Mouse (Mus musculus) hindbrain, embryonic 10.5 days (tissue): ENCODE measurements at regions not wholly inside any gene's neighbourhood (a gene's known extent, or its start where the extent isn't known, plus 50 kb on each side); places are given as distances from the start of the nearest gene placed in this dataset.

Experiments used
- DNase-seq: peaks from one replicate; pipeline ENCODE4 v3.0.0-alpha.2; 2017; ENCODE audit warnings: low spot score
- H3K27ac ChIP-seq: fragments of 300-500 bp; sonication (generic); 2 replicates; pipeline ENCODE4 v1.5.1; 2016; ENCODE audit warnings: mild to moderate bottlenecking, moderate library complexity
- H3K27me3 ChIP-seq: fragments of 300-500 bp; sonication (generic); 2 replicates; pipeline ENCODE4 v1.6.1; 2016; ENCODE audit warnings: mild to moderate bottlenecking; ENCODE audit not compliant: poor library complexity, insufficient read depth, severe bottlenecking
- H3K36me3 ChIP-seq: fragments of 300-500 bp; sonication (generic); 2 replicates; pipeline ENCODE4 v1.6.1; 2016; ENCODE audit warnings: mild to moderate bottlenecking, moderate library complexity
- H3K4me1 ChIP-seq: fragments of 300-500 bp; sonication (generic); replicated peaks from 2 replicates; pipeline ENCODE4 v1.6.1; 2016; ENCODE audit warnings: mild to moderate bottlenecking
- H3K4me3 ChIP-seq: fragments of 300-500 bp; sonication (generic); 2 replicates; pipeline ENCODE4 v1.5.1; 2016; ENCODE audit warnings: mild to moderate bottlenecking, moderate library complexity
- H3K9me3 ChIP-seq: fragments of 300-500 bp; sonication (generic); 2 replicates; pipeline ENCODE4 v1.6.1; 2016; ENCODE audit warnings: mild to moderate bottlenecking, moderate library complexity
- WGBS: fragments of 180-500 bp; shearing (Covaris S2); methylation state at CpG from one replicate; pipeline ENCODE4 v1.1.7; 2016; 5-methylcytosine and 5-hydroxymethylcytosine counted together

GRCm38 (mm10) chr12:54502775-54503174 lies 153.6 kb downstream of the Sptssa start:
- Histone ChIP-seq H3K4me3 (no peak overlapping the region), H3K27me3 (no peaks in the 10 kb centered on the region), H3K4me1 (no peaks in the 10 kb centered on the region), H3K36me3 (no peaks in the 10 kb centered on the region), H3K27ac (no peak overlapping the region), H3K9me3 (no peaks in the 10 kb centered on the region)
- no peak for DNase-seq
- 93% methylated on average over 7 of the region's 7 CpGs for WGBS

DNA sequence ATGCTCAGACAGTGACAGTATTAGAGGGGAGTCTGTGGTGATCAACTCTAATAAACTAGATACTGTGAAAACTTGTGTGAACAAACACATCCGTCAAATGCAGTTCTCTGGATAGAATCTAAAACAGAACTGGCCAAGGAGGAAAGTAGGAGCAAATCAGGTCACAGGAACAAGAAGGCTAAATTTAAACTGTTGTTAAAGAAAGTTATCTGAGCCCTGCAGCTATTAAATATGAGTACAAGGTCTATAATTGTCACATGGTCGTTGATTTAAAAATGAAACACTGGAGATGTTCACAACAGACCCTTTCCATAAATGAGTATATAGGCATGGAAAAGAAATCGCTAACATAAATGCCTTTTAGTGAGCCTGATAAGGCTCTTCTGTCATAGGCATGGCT lies 156.4 kb downstream of the Sptssa start:
- H3K27ac ChIP-seq: no peak overlapping the region
- no peak overlapping the region for H3K4me3 ChIP-seq
- no peaks in the 10 kb centered on the region for H3K9me3 ChIP-seq
- H3K4me1 ChIP-seq: no peaks in the 10 kb centered on the region
- 78% methylated on average over 3 of the region's 3 CpGs for WGBS
- H3K27me3 ChIP-seq: no peaks in the 10 kb centered on the region
- no peaks in the 10 kb centered on the region for H3K36me3 ChIP-seq
- DNase-seq: no peak

GRCm38 (mm10) chr12:54495701-54496374 lies 160.5 kb downstream of the Sptssa start:
- WGBS: 76% methylated on average over 4 of the region's 4 CpGs
- H3K4me3 ChIP-seq: no peak overlapping the region
- H3K36me3 ChIP-seq: no peaks in the 10 kb centered on the region
- no peak for DNase-seq
- peaks cover 10% of the 10 kb centered on the region; the same call in 1 of the 2 replicates for H3K27me3 ChIP-seq
- no peak overlapping the region for H3K27ac ChIP-seq
- H3K9me3 ChIP-seq: no peaks in the 10 kb centered on the region
- peaks cover 4% of the 10 kb centered on the region; the same call in 1 of the 2 replicates for H3K4me1 ChIP-seq

GRCm38 (mm10) chr12:54494756-54495375 lies 161.5 kb downstream of the Sptssa start:
- Histone ChIP-seq H3K4me3 (no peak overlapping the region), H3K9me3 (no peaks in the 10 kb centered on the region), H3K27me3 (peaks cover 12% of the 10 kb centered on the region; the same call in 1 of the 2 replicates), H3K36me3 (no peaks in the 10 kb centered on the region), H3K4me1 (peaks cover 4% of the 10 kb centered on the region; the same call in 1 of the 2 replicates), H3K27ac (no peak overlapping the region)
- WGBS: 89% methylated on average over 7 of the region's 7 CpGs
- DNase-seq: no peak

DNA sequence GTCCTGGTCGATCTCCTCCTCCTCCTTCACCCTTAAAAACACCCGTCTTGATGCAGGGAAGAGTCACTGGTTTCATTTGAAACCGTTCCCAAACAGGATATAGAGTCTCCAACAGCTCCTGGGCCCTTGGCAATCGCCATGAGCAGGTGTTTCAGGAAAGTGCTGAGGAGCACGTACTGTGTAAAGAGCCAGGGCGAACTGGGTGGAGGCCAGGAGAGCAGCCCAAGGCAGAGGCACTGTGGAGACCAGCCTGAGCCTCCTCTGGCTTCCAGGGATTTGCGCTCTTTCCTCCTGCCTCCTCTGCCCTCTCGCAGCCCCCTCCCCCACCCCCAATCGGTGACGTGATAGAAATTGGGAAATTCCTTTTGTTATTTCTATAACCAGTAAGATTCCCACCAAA lies 163.6 kb downstream of the Sptssa start:
- Histone ChIP-seq H3K4me1 (peaks cover 4% of the 10 kb centered on the region; the same call in 1 of the 2 replicates), H3K4me3 (no peak overlapping the region), H3K27ac (0 out of 2 replicates have a peak overlapping the region, but pooled peaks have one; percentile 40), H3K36me3 (no peaks in the 10 kb centered on the region), H3K27me3 (peaks cover 12% of the 10 kb centered on the region; the same call in 1 of the 2 replicates), H3K9me3 (no peaks in the 10 kb centered on the region)
- WGBS: 50% methylated on average over 10 of the region's 10 CpGs
- DNase-seq: no peak

DNA sequence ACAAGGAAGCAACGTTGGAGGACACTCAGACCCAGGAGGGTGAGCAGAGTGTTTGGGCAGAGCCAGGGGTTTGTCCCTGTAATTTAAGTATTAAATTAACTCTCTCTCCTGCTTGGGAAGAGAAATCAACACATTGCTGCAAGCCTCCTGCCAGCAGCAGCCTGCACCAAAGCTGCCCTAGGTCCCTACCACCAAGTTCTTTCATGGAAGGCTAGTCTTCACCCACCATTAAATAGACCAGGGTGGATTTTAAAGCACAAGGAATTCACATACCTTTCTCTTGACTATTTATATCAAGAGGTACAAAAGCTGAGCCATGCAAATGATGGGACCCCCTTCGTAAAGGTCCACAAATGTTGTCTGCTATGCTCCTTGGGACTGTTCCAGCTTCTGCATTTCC lies 165.9 kb downstream of the Sptssa start:
- no peaks in the 10 kb centered on the region for H3K36me3 ChIP-seq
- no peak overlapping the region for H3K4me3 ChIP-seq
- H3K9me3 ChIP-seq: no peaks in the 10 kb centered on the region
- no peak for DNase-seq
- 85% methylated on average over 2 of the region's 2 CpGs for WGBS
- H3K4me1 ChIP-seq: peaks cover 4% of the 10 kb centered on the region; the same call in 1 of the 2 replicates
- no peak overlapping the region for H3K27ac ChIP-seq
- H3K27me3 ChIP-seq: peaks cover 16% of the 10 kb centered on the region; the same call in 1 of the 2 replicates

- H3K27me3 ChIP-seq: peaks cover 16% of the 10 kb centered on the region; the same call in 1 of the 2 replicates
- no peak overlapping the region for H3K27ac ChIP-seq
- peak; percentile 72 for DNase-seq
- no peak overlapping the region for H3K4me3 ChIP-seq
- H3K9me3 ChIP-seq: no peaks in the 10 kb centered on the region
- 5% methylated on average over 8 of the region's 8 CpGs for WGBS
- H3K4me1 ChIP-seq: peaks cover 4% of the 10 kb centered on the region; the same call in 1 of the 2 replicates
- H3K36me3 ChIP-seq: no peaks in the 10 kb centered on the region
Observed at GRCm38 (mm10) chr12:54489675-54490074, 166.7 kb downstream of the Sptssa start.

DNA sequence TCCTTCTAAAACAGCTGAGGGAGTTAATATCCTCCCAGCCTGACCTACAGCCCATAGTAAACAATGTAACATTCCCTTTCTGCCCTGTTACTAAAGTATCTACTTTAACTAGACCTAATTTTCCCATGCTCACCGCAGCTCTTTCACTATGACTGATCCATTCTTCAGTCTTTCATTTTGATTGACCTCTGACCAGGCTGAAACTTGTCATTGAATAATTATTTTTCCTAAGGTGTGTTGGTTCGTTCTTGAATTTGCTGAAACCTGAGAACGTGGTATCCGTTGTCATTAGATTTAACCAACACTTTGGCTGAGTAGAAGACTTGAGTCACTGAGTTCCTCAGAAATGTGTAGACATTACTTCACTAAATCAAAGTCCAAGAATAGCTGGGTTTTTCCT lies 168.7 kb downstream of the Sptssa start:
- DNase-seq: no peak
- no peaks in the 10 kb centered on the region for H3K9me3 ChIP-seq
- no peak overlapping the region for H3K27ac ChIP-seq
- H3K4me3 ChIP-seq: no peak overlapping the region
- WGBS: 90% methylated on average over 4 of the region's 4 CpGs
- H3K4me1 ChIP-seq: peaks cover 2% of the 10 kb centered on the region; the same call in 1 of the 2 replicates
- no peaks in the 10 kb centered on the region for H3K36me3 ChIP-seq
- peaks cover 16% of the 10 kb centered on the region; the same call in 1 of the 2 replicates for H3K27me3 ChIP-seq

DNA sequence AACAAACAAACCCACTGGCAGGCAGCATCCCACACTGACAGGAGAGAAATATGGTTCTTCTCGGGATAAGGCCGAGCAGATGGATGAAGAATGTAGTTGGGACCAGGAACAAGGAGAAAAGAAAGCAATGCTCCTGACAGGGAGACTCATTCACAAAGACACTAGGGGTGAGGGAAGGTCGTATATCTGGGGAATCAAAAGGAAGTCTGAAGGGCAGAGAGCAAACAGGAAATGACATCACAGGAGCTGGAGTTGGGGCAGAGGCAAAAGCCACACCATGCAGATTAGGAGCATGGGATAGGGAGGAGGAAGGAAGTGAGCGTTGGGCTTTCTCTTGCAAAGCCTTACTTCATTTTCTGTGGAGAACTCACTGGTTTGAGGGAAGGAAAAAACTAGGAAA lies 174.4 kb downstream of the Sptssa start:
- H3K36me3 ChIP-seq: no peaks in the 10 kb centered on the region
- H3K4me1 ChIP-seq: no peaks in the 10 kb centered on the region
- no peak overlapping the region for H3K4me3 ChIP-seq
- WGBS: 65% methylated on average over 4 of the region's 4 CpGs
- no peak for DNase-seq
- 0 out of 2 replicates have a peak, but pooled peaks cover 4% of the 10 kb centered on the region for H3K27me3 ChIP-seq
- H3K9me3 ChIP-seq: no peaks in the 10 kb centered on the region
- no peak overlapping the region for H3K27ac ChIP-seq

- Histone ChIP-seq H3K27ac (no peak overlapping the region), H3K9me3 (no peaks in the 10 kb centered on the region), H3K4me1 (no peaks in the 10 kb centered on the region), H3K27me3 (no peaks in the 10 kb centered on the region), H3K4me3 (no peak overlapping the region), H3K36me3 (no peaks in the 10 kb centered on the region)
- no peak for DNase-seq
- WGBS: 76% methylated on average over 1 of the region's 1 CpGs
Observed at GRCm38 (mm10) chr12:54479841-54480240, 176.5 kb downstream of the Sptssa start.

GRCm38 (mm10) chr12:54472881-54473280 lies 183.5 kb downstream of the Sptssa start:
- Histone ChIP-seq H3K27ac (no peak overlapping the region), H3K4me1 (no peaks in the 10 kb centered on the region), H3K27me3 (no peaks in the 10 kb centered on the region), H3K4me3 (no peak overlapping the region), H3K36me3 (no peaks in the 10 kb centered on the region), H3K9me3 (no peaks in the 10 kb centered on the region)
- WGBS: 88% methylated on average over 5 of the region's 5 CpGs
- DNase-seq: no peak

GRCm38 (mm10) chr12:54472407-54472806 lies 184.0 kb downstream of the Sptssa start:
- no peak for DNase-seq
- WGBS: 84% methylated on average over 3 of the region's 3 CpGs
- H3K4me3 ChIP-seq: no peak overlapping the region
- no peaks in the 10 kb centered on the region for H3K9me3 ChIP-seq
- no peaks in the 10 kb centered on the region for H3K36me3 ChIP-seq
- H3K4me1 ChIP-seq: no peaks in the 10 kb centered on the region
- H3K27ac ChIP-seq: no peak overlapping the region
- H3K27me3 ChIP-seq: no peaks in the 10 kb centered on the region

- Histone ChIP-seq H3K36me3 (no peaks in the 10 kb centered on the region), H3K27ac (no peak overlapping the region), H3K4me1 (no peaks in the 10 kb centered on the region), H3K27me3 (no peaks in the 10 kb centered on the region), H3K9me3 (no peaks in the 10 kb centered on the region), H3K4me3 (no peak overlapping the region)
- 75% methylated on average over 2 of the region's 2 CpGs for WGBS
- no peak for DNase-seq
Observed at GRCm38 (mm10) chr12:54467635-54468034, 188.7 kb downstream of the Sptssa start.
